Mouse (Mus musculus): ENCODE data around the gene Armcx6. TPM values are rescaled to one million over a fixed set of nuclear protein-coding genes. Genes with fewer than 3 reads are reported as not detected.
"Not testable (repeated sequence)": the region's sequence is repeated elsewhere in the genome, so short reads cannot be mapped to it uniquely, and the experiment has no call there.

The Armcx6 gene
- 1.4 and 2.7 TPM in 2 replicates for polyA plus RNA-seq (2012; rRNA removed)

DNA sequence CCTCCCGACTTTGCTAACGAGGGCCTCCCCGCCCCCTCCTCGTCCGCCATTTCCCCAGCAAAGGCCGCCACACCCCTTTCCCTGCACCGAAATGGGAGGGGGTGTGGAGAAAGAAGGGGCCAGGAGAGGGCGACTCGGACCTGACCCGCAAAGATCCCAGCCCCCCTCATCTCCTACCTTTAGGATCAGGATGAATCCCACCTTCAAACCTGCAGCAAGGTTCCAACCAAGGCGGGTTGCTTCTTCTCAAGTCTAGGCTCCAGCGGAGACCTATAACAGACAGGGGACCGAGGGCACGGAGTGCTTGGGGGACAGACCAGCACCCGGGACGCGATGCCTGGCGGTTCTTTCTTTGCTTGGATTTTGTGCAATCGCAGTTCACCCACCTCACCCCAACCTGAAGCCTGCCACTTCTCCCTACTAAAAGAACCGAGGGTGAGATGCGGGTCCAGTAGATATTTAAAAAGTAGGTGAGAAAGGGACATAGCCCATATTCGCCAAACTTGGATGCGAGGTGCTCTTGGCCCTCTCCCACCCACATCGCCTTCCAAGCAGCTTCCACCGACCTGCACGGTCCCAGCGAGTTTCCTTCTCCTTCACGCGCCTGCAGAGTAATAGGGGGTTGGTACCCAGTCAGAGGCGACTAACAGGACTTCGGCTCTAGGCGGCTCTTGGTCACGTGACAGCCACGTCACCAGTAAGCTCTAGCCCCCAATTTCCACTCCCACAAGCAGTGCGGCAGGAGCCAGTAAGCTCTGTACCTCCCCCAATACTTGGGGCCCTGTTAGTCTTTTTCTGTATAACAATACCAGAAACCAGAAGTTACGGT, at the start of gene Armcx6:
Gene Armcx6 (minus strand): TSS at position 654 of the 829 bp plus-strand sequence.
- TF ChIP-seq POLR2A (IDR thresholded peaks at IDR 0.05; ENCODE audit: borderline replicate concordance, extremely low read depth, low read depth, low read length): no peak
- no peak for TF ChIP-seq CTCF (IDR thresholded peaks at IDR 0.05; ENCODE audit: insufficient read depth, low read length)
- WGBS: 29% methylated on average over 36 of the region's 36 CpGs
- H3K4me1 ChIP-seq (ENCODE audit: control insufficient read depth, insufficient read depth, low read length): no peaks in the 10 kb centered on the region
- peak; percentile 28 for DNase-seq
- peak within 1 kb of the TSS; percentile 86 for H3K4me3 ChIP-seq (replicated peaks; ENCODE audit: extremely low read depth, low read depth, low read length)

DNA sequence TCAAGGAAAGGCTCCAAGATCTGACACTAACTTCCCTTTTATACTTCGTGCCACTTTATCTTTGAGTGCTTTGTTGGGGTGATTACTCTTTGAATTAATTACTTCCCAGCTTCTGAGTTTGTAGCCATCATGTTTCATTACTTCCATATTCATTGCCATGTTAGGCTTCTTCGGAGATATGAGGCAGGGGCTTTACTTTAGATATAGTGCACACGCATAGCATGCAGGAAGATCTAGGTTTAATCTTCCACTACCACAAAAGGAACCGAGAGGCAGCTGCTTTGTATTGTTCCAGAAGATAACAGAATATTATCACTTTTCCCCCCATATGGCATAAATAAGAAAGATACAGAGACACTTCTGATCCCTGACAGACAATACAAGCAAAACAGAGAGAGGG, 36.5 kb upstream of the Armcx6 start:
- TF ChIP-seq CTCF (IDR thresholded peaks at IDR 0.05; ENCODE audit: insufficient read depth, low read length): no peak
- no peak for TF ChIP-seq POLR2A (IDR thresholded peaks at IDR 0.05; ENCODE audit: borderline replicate concordance, extremely low read depth, low read depth, low read length)
- H3K4me1 ChIP-seq (ENCODE audit: control insufficient read depth, insufficient read depth, low read length): no peaks in the 10 kb centered on the region
- no peak overlapping the region for H3K4me3 ChIP-seq (replicated peaks; ENCODE audit: extremely low read depth, low read depth, low read length)
- DNase-seq: no peak
- WGBS: 62% methylated on average over 4 of the region's 4 CpGs

DNA sequence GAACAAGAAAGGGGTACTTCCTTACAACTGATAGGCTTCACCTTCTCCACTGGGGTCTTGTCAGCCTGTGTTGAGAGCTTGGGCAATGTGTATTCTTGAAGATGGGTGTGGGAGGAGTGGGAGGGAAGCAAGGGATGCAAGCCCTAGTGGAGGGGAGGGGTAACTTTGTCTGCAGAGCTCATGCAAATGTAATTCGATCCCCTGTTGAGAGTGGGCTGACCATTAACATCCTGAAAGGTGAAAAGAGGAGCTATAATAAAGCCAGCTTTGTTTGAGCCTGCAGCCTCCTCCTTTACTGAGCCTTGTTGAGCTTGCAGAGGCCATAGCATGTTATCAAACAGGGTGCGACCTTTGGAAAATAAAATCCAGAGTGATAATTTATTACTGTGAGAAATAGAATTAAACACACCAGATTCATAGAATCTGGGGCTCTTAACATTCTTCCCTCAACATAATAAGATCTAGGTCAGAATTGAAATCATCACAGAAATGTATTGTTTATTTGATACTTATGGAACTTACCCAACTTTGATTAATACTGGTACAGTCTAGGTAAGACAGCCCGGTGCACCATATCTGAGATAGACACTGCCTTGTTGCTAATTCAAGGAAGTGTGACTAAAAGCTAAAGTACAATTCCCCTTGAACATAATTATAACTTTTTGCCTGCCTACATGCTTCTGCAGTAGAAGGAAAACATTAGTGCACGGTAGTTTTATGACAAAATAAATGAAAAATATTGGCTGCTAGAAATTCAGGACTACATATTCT, 12.4 kb upstream of the Armcx6 start:
- not testable (repeated sequence) for H3K4me1 ChIP-seq (ENCODE audit: control insufficient read depth, insufficient read depth, low read length); DNase-seq; H3K4me3 ChIP-seq (replicated peaks; ENCODE audit: extremely low read depth, low read depth, low read length)
- WGBS: 55% methylated on average over 4 of the region's 4 CpGs

DNA sequence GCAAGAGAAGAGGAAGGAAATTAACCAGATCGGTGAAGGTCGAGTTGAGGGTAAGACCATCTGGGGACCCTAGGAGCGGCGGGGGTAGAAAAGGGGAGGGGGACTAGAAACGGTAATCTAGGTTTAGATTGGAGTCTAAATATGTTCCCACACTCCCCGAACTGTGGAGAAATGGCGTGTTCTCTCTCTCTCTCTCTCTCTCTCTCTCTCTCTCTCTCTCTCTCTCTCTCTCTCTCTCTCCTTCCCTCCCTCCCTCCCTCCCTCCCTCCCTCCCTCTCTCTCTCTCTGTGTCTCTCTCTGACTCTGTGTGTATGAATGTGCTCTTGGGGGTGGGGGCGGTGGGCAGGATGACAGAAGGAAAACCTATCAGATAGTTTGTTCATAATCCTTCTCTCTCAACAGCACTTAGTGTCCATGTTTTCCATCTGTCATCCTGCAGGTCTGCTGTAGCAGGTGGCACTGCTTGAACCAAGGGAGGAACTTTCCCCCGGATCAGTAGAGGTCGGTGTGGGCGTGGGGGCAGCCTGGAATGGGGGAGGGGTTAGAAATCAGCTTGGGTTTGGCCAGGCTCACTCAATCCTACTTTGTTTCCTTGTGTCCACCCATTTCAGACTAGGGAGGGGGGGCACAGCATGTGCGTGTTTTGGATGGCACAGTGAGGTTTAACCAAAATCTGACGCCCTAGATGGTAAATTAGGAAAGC, 6.2 kb upstream of the Armcx6 start:
- Histone ChIP-seq H3K4me1 (ENCODE audit: control insufficient read depth, insufficient read depth, low read length) (no peaks in the 10 kb centered on the region), H3K4me3 (replicated peaks; ENCODE audit: extremely low read depth, low read depth, low read length) (peak overlapping the region; percentile 80)
- no peak for TF ChIP-seq POLR2A (IDR thresholded peaks at IDR 0.05; ENCODE audit: borderline replicate concordance, extremely low read depth, low read depth, low read length)
- no peak for TF ChIP-seq CTCF (IDR thresholded peaks at IDR 0.05; ENCODE audit: insufficient read depth, low read length)
- WGBS: 39% methylated on average over 12 of the region's 13 CpGs
- DNase-seq: no peak

- peak; percentile 56 for DNase-seq
- peak within 1 kb of the TSS; percentile 80 for H3K4me3 ChIP-seq (replicated peaks; ENCODE audit: extremely low read depth, low read depth, low read length)
- WGBS: 35% methylated on average over 46 of the region's 46 CpGs
- TF ChIP-seq POLR2A (IDR thresholded peaks at IDR 0.05; ENCODE audit: borderline replicate concordance, extremely low read depth, low read depth, low read length): peak; percentile 65; the same call in 1 of the 2 replicates
- TF ChIP-seq CTCF (IDR thresholded peaks at IDR 0.05; ENCODE audit: insufficient read depth, low read length): no peak
- no peaks in the 10 kb centered on the region for H3K4me1 ChIP-seq (ENCODE audit: control insufficient read depth, insufficient read depth, low read length)
These were observed 5.4 kb upstream of the Armcx6 start, which contains the start of gene Armcx3 for GRCm38 (mm10) chrX:134756434-134757292. Gene Armcx3, plus strand, starts transcription at chrX:134756595.

DNA sequence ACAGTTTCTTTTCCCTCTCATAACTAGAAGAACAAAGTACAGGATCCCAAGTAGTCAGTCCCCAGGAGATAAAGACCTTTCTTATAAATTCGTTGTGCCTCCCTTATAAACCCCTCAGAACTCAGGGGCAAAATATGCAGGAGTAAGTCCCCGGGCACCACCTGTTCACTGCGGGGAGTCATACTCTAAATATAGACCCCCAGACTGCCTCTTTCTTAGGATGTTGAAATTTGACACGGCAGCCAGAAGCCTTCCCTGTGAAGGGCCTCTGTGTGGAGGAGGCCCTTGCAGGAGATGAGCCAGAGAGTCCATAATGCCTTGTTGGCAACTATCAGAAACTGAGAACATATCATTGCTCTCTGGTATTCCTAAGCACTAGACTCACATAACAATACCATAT, 1.4 kb upstream of the Armcx6 start:
- H3K4me1 ChIP-seq (ENCODE audit: control insufficient read depth, insufficient read depth, low read length): no peaks in the 10 kb centered on the region
- 43% methylated on average over 4 of the region's 4 CpGs for WGBS
- no peak for DNase-seq
- no peak overlapping the region for H3K4me3 ChIP-seq (replicated peaks; ENCODE audit: extremely low read depth, low read depth, low read length)
- no peak for TF ChIP-seq POLR2A (IDR thresholded peaks at IDR 0.05; ENCODE audit: borderline replicate concordance, extremely low read depth, low read depth, low read length)

GRCm38 (mm10) chrX:134751910-134752309, 693 bp upstream of the Armcx6 start:
- TF ChIP-seq POLR2A (IDR thresholded peaks at IDR 0.05; ENCODE audit: borderline replicate concordance, extremely low read depth, low read depth, low read length) (no peak), CTCF (IDR thresholded peaks at IDR 0.05; ENCODE audit: insufficient read depth, low read length) (no peak)
- 55% methylated on average over 2 of the region's 2 CpGs for WGBS
- DNase-seq: no peak
- Histone ChIP-seq H3K4me1 (ENCODE audit: control insufficient read depth, insufficient read depth, low read length) (no peaks in the 10 kb centered on the region), H3K4me3 (replicated peaks; ENCODE audit: extremely low read depth, low read depth, low read length) (no peak overlapping the region)

GRCm38 (mm10) chrX:134746459-134746858, 4.8 kb downstream of the Armcx6 start:
- WGBS: 35% methylated on average over 5 of the region's 5 CpGs
- Histone ChIP-seq H3K4me3 (replicated peaks; ENCODE audit: extremely low read depth, low read depth, low read length) (no peak overlapping the region), H3K4me1 (ENCODE audit: control insufficient read depth, insufficient read depth, low read length) (no peaks in the 10 kb centered on the region)
- TF ChIP-seq POLR2A (IDR thresholded peaks at IDR 0.05; ENCODE audit: borderline replicate concordance, extremely low read depth, low read depth, low read length) (no peak), CTCF (IDR thresholded peaks at IDR 0.05; ENCODE audit: insufficient read depth, low read length) (peak; percentile 75)
- no peak for DNase-seq

DNA sequence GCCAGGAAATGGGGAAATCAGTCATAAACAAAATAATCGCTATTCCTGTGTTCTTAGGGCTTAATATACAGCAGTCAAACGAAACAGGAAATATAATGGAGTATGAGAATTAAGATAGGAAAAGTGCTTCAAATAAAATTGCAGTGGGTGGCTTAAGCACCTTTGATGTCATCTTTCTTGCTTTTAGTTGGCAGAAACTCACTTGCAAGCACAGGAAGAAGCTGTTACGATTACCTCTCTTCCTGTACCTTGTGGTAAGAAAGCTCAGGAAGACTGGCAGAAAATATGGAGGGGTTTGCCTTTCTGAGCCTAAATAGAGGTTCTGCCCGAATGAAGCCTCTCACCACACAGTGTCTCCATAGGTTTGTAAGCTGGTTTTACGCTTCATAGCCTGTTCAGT, 9.4 kb downstream of the Armcx6 start:
- no peaks in the 10 kb centered on the region for H3K4me1 ChIP-seq (ENCODE audit: control insufficient read depth, insufficient read depth, low read length)
- no peak for DNase-seq
- no peak overlapping the region for H3K4me3 ChIP-seq (replicated peaks; ENCODE audit: extremely low read depth, low read depth, low read length)
- 55% methylated on average over 5 of the region's 5 CpGs for WGBS
- TF ChIP-seq CTCF (IDR thresholded peaks at IDR 0.05; ENCODE audit: insufficient read depth, low read length) (no peak), POLR2A (IDR thresholded peaks at IDR 0.05; ENCODE audit: borderline replicate concordance, extremely low read depth, low read depth, low read length) (no peak)

All from lung, adult 2 months (tissue).